Mouse (Mus musculus): Measurements from ENCODE around the gene Rad23a. TPM values are rescaled to one million over a fixed set of nuclear protein-coding genes. Genes with fewer than 3 reads are reported as not detected.

Rad23a gene
- total and polyA plus RNA-seq, 2 experiments from 2014 or later: 62.5 to 90.6 TPM

GRCm38 (mm10) chr8:84825636-84826035 is 14.8 kb downstream of the Rad23a start:
- Histone ChIP-seq H3K36me3 (ENCODE audit: insufficient read depth, low read length) (no peaks in the 10 kb centered on the region), H3K4me2 (ENCODE audit: low read depth, low read length) (no peak overlapping the region), H3K9ac (replicated peaks; ENCODE audit: low read length) (no peak overlapping the region), H3K9me3 (ENCODE audit: low read length) (no peaks in the 10 kb centered on the region), H3K4me1 (ENCODE audit: insufficient read depth, low read length) (no peaks in the 10 kb centered on the region), H3K27me3 (ENCODE audit: insufficient read depth, low read length) (no peaks in the 10 kb centered on the region), H3K27ac (no peak overlapping the region), H3K4me3 (ENCODE audit: low read length) (no peak overlapping the region)
- TF ChIP-seq CTCF (IDR thresholded peaks at IDR 0.05; ENCODE audit: low read depth): no peak
- 79% methylated on average over 4 of the region's 4 CpGs for WGBS
- DNase-seq (ENCODE audit: low spot score) (no peak), ATAC-seq (no peak)

GRCm38 (mm10) chr8:84823653-84824052 is 16.8 kb downstream of the Rad23a start:
- WGBS: under 1% methylated on average over 18 of the region's 18 CpGs
- DNase-seq (ENCODE audit: low spot score) (peak; percentile 91), ATAC-seq (peak; percentile 88)
- Histone ChIP-seq H3K27ac (no peak overlapping the region), H3K4me3 (ENCODE audit: low read length) (peak overlapping the region; percentile 27), H3K4me1 (ENCODE audit: insufficient read depth, low read length) (no peaks in the 10 kb centered on the region), H3K36me3 (ENCODE audit: insufficient read depth, low read length) (no peaks in the 10 kb centered on the region), H3K9ac (replicated peaks; ENCODE audit: low read length) (peak overlapping the region; percentile 18; the same call in 1 of the 2 replicates), H3K27me3 (ENCODE audit: insufficient read depth, low read length) (no peaks in the 10 kb centered on the region), H3K9me3 (ENCODE audit: low read length) (no peaks in the 10 kb centered on the region), H3K4me2 (ENCODE audit: low read depth, low read length) (peak overlapping the region; percentile 51)
- peak; percentile 93 for TF ChIP-seq CTCF (IDR thresholded peaks at IDR 0.05; ENCODE audit: low read depth)

- Histone ChIP-seq H3K4me1 (ENCODE audit: insufficient read depth, low read length) (no peaks in the 10 kb centered on the region), H3K4me3 (ENCODE audit: low read length) (peak within 1 kb of the TSS; percentile 27), H3K27ac (no peak within 1 kb of the TSS), H3K27me3 (ENCODE audit: insufficient read depth, low read length) (no peaks in the 10 kb centered on the region), H3K9ac (replicated peaks; ENCODE audit: low read length) (peak within 1 kb of the TSS; percentile 18; the same call in 1 of the 2 replicates), H3K4me2 (ENCODE audit: low read depth, low read length) (peak within 1 kb of the TSS; percentile 51), H3K36me3 (ENCODE audit: insufficient read depth, low read length) (no peaks in the 10 kb centered on the region), H3K9me3 (ENCODE audit: low read length) (no peaks in the 10 kb centered on the region)
- WGBS: 53% methylated on average over 3 of the region's 3 CpGs
- no peak for DNase-seq (ENCODE audit: low spot score)
- no peak for ATAC-seq
- no peak for TF ChIP-seq CTCF (IDR thresholded peaks at IDR 0.05; ENCODE audit: low read depth)
These were observed 17.7 kb downstream of the Rad23a start, which contains the start of gene Dand5 for GRCm38 (mm10) chr8:84822723-84823122. Gene Dand5, minus strand, starts transcription at chr8:84822823.

GRCm38 (mm10) chr8:84816117-84816516 is 24.3 kb downstream of the Rad23a start:
- ATAC-seq (no peak), DNase-seq (ENCODE audit: low spot score) (no peak)
- H3K9ac ChIP-seq (replicated peaks; ENCODE audit: low read length): no peak overlapping the region
- WGBS: 72% methylated on average over 17 of the region's 17 CpGs
- H3K27me3 ChIP-seq (ENCODE audit: insufficient read depth, low read length): no peaks in the 10 kb centered on the region
- TF ChIP-seq CTCF (IDR thresholded peaks at IDR 0.05; ENCODE audit: low read depth): no peak
- no peaks in the 10 kb centered on the region for H3K9me3 ChIP-seq (ENCODE audit: low read length)
- H3K4me2 ChIP-seq (ENCODE audit: low read depth, low read length): no peak overlapping the region
- H3K27ac ChIP-seq: 0 out of 2 replicates have a peak overlapping the region, but pooled peaks have one; percentile 76
- H3K36me3 ChIP-seq (ENCODE audit: insufficient read depth, low read length): no peaks in the 10 kb centered on the region
- H3K4me1 ChIP-seq (ENCODE audit: insufficient read depth, low read length): 0 out of 2 replicates have a peak, but pooled peaks cover 13% of the 10 kb centered on the region
- no peak overlapping the region for H3K4me3 ChIP-seq (ENCODE audit: low read length)

- DNase-seq (ENCODE audit: low spot score) (peak; percentile 94), ATAC-seq (peak; percentile 67)
- Histone ChIP-seq H3K4me2 (ENCODE audit: low read depth, low read length) (0 out of 2 replicates have a peak overlapping the region, but pooled peaks have one; percentile 13), H3K27me3 (ENCODE audit: insufficient read depth, low read length) (no peaks in the 10 kb centered on the region), H3K36me3 (ENCODE audit: insufficient read depth, low read length) (no peaks in the 10 kb centered on the region), H3K9me3 (ENCODE audit: low read length) (no peaks in the 10 kb centered on the region), H3K9ac (replicated peaks; ENCODE audit: low read length) (no peak overlapping the region), H3K4me3 (ENCODE audit: low read length) (no peak overlapping the region), H3K4me1 (ENCODE audit: insufficient read depth, low read length) (0 out of 2 replicates have a peak, but pooled peaks cover 15% of the 10 kb centered on the region), H3K27ac (peak overlapping the region; percentile 76)
- peak; percentile 98 for TF ChIP-seq CTCF (IDR thresholded peaks at IDR 0.05; ENCODE audit: low read depth)
- 15% methylated on average over 9 of the region's 9 CpGs for WGBS
These were observed 24.9 kb downstream of the Rad23a start for GRCm38 (mm10) chr8:84815547-84815946.

- peak overlapping the region; percentile 76 for H3K27ac ChIP-seq
- H3K36me3 ChIP-seq (ENCODE audit: insufficient read depth, low read length): no peaks in the 10 kb centered on the region
- H3K27me3 ChIP-seq (ENCODE audit: insufficient read depth, low read length): no peaks in the 10 kb centered on the region
- H3K4me2 ChIP-seq (ENCODE audit: low read depth, low read length): 0 out of 2 replicates have a peak overlapping the region, but pooled peaks have one; percentile 13
- peak; percentile 76 for DNase-seq (ENCODE audit: low spot score)
- WGBS: 19% methylated on average over 19 of the region's 19 CpGs
- peak; percentile 34 for ATAC-seq
- peak overlapping the region; percentile 28; the same call in 1 of the 2 replicates for H3K9ac ChIP-seq (replicated peaks; ENCODE audit: low read length)
- no peak overlapping the region for H3K4me3 ChIP-seq (ENCODE audit: low read length)
- no peak for TF ChIP-seq CTCF (IDR thresholded peaks at IDR 0.05; ENCODE audit: low read depth)
- no peaks in the 10 kb centered on the region for H3K9me3 ChIP-seq (ENCODE audit: low read length)
- H3K4me1 ChIP-seq (ENCODE audit: insufficient read depth, low read length): 0 out of 2 replicates have a peak, but pooled peaks cover 15% of the 10 kb centered on the region
These were observed 25.7 kb downstream of the Rad23a start for GRCm38 (mm10) chr8:84814555-84815441.
